Mouse (Mus musculus): Measurements from ENCODE around the gene Tmem169.
"Not testable (repeated sequence)": the region's sequence is repeated elsewhere in the genome, so short reads cannot be mapped to it uniquely, and the experiment has no call there.

Tmem169 gene

DNA sequence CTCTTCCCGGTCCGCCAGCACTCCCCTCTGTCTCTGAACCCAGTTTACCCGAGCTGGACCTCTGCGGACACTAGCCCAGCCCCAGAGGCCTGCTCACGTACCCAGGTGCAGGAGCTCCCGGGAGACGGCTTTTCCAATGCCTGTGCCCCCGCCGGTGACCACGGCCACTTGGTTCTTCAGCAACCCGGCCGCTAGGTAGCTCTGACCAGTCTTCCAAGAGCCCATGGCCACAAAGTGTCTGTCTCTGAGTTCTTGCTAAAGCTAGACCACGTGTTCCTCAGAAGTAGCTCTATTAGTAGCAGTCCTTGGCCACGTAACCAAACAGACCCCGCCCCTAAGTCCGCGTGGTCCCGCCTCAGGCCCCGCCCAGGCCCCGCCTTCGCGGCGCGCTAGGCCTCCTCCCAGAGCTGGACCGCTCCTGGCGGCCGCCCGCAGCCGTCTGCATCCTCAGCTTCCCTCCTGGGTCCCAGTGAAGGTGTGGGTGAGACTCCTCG, at the start of gene Tmem169, which contains the start of gene Pecr:
Gene Tmem169 (plus strand): TSS at position 378 of the 494 bp plus-strand sequence.
Gene Pecr (minus strand): TSS at position 323 of the 494 bp plus-strand sequence.
- DNase-seq (ENCODE audit: low spot score in 2 of 2): peak; percentile 94 to 95

DNA sequence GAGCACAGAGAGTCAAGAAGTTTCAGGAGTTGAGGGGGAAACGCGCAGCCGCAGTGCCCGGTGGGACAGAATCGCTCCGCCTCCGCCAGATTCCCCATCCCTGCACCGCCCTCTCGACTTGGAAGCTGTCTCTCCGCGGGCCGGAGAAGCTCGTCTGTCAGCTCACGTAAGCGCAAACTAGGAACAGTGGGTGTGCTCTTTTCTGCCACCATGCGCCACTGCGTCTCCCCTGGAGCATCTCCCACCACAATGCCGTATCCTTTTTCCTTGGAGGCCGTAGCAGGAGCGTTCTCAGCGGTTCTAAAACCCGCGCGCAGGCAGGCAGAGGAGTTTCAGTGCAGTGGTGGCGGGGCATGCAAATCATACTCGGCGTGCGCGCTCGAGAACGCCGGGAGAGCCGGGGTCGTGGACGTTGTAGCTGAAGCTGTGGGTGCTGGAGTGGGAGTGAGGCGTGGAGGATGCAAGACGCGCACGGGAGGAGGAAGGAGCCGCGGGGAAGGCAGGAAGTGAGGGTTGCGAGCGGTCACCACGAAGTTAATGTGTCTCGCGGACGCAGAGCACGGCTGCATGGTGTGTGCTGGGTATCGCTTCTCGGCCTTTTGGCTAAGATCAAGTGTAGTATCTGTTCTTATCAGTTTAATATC, 47.7 kb upstream of the Tmem169 start:
- DNase-seq (ENCODE audit: low spot score in 2 of 2): peak; percentile 68 to 74

DNA sequence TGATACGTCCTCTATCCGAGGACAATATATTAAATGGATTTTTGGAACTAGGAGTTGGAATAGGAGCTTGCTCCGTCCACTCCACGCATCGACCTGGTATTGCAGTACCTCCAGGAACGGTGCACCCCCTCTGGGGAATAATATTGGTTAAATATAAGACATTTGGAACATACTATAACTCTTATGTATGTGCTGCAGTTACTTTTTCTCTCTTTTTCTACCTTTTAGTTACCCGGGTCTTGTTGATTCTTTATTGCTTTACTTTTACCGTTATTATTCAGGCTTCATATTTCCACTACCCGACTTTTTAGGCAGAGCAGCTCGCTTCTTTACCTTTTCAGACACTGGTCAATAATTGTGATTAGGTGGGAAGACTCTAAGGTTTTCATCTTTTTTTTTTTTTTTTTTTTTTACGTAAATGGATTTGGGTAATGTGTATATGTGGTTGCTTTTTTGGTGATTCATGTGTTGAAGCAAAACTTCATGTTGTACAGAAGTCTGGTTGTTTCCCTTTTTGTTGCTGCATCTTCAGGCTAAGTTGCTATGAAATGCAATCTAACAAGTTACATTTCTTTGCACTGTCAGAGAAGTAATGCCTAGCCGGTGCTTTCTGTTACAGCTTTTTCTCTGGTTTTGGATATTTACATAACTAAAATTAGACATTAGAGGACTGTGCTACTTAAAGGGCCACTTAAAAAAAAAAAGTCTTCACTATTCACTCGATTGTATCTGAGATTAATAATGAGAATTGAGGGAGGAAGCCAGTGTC, 47.0 kb upstream of the Tmem169 start:
- peak in 1 of 2 experiments; percentile 33 for DNase-seq (ENCODE audit: low spot score in 2 of 2)

DNA sequence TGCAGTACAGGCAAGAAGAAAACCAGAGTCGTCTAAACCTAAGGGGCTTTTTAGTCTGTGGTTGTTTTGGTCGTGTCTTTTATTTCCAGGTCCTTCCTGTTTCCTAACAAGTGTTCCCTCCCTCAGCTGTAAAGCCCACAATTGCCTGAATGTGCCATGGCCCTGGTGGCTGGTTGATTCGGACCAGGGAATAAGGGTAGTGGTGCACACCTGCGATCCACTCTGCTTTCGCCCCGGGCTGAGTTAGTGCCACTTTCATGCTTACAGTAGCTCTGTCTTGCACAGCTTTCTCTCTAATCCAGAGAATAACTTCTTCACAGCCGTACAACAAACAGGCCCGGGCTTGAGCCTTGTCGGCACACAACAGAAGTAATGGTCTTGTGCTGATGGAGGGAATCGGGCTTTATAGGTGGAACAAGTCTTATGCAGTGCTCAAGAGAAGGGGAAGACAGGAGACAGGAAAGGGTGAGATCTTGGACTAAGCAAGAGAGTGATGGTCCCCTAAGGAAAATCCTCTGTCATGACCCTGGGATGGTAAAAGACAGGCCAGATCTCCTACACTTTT, 46.1 kb upstream of the Tmem169 start:
- DNase-seq (ENCODE audit: low spot score in 2 of 2): no peak

DNA sequence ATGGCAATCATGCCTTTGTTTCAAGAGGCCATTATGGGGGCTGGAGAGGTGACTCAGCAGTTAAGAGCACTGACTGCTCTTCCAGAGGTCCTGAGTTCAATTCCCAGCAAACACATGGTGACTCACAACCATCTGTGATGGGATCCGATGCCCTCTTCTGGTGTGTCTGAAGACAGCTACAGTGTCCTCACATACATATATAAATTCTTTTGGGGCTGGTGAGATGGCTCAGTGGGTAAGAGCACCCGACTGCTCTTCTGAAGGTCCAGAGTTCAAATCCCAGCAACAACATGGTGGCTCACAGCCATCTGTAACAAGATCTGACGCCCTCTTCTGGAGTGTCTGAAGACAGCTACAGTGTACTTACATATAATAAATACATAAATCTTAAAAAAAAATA, 45.1 kb upstream of the Tmem169 start:
- DNase-seq (ENCODE audit: low spot score in 2 of 2): not testable (repeated sequence)

DNA sequence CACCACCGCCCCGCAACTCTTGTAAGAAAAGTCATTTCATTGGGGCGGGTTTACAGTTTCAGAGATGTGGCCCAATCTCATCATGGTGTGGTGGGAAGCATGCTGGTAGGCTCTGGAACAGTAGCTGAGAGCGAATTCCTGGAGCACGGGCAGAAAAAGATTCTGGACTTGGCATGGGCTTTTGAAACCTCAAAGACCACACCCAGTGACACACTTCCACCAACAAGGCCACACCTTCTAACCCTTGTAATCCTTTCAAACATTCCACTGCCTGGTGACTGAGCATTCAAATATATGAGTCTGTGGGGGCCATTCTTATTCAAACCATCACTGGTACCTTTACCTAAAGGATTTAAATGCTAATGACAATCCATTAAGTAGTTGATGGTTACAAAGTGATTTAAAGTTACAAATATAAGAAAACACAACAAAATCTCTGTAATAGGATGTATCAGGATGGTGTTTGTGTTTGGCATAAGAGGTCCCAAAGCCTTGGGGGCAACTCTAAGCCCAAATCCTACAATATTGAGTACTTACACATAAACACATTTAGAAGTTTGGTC, 41.5 kb upstream of the Tmem169 start:
- no peak for DNase-seq (ENCODE audit: low spot score in 2 of 2)

DNA sequence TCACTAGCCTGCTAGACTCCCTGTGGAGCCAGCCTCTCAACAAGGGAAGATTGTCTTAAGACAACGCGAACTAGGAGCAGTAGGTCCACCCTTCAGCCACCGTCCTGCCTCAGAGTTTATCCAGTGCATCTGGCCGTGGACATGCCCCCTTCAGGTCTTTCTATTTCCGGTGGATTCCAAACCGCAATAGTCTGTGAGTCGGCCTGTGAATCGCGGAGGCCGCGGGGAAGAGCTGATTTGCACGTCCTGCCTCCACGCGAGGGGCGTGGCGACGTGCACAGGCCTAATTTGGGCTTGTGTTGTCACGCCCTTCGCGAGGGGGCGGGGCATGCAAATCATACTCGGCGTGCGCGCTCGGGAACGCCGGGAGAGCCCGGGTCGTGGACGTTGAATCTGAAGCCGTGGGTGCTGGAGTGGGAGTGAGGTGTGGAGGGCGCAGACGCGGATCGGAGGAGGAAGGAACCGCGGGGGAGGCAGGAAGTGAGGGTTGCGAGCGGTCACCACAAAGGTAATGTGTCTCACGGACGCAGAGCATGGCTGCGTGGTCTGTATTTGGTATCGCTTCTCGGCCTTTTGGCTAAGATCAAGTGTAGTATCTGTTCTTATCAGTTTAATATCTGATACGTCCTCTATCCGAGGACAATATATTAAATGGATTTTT, 40.4 kb upstream of the Tmem169 start:
- peak; percentile 94 to 96 for DNase-seq (ENCODE audit: low spot score in 2 of 2)

DNA sequence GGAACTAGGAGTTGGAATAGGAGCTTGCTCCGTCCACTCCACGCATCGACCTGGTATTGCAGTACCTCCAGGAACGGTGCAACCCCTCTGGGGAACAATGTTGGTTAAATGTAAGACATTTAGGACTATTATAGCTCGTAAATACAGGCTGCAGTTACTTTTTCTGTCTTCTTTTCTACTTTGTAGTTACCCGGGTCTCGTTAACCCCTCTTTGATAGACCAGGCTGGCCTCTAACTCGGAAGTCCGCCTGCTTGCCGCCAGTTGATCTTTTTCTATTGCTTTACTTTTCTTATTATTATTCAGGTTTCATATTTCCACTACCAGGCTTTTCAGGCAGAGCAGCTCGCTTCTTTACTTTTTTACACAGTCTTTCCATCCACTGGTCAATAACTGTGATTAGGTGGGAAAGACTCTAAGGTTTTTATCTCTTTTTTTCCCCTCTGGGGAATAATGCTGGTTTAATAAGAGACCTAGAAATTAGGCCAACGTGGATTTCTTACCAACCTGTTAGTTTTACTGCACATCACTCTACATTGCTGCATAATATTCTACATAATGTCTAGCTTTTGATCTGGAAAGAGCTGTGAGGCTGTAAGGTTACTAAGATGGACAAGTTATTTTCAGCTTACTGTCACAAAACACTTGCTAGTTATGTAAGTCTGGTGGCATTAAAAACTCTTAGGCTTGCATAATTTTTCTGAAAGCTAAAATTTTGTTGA, 39.7 kb upstream of the Tmem169 start:
- no peak for DNase-seq (ENCODE audit: low spot score in 2 of 2)

DNA sequence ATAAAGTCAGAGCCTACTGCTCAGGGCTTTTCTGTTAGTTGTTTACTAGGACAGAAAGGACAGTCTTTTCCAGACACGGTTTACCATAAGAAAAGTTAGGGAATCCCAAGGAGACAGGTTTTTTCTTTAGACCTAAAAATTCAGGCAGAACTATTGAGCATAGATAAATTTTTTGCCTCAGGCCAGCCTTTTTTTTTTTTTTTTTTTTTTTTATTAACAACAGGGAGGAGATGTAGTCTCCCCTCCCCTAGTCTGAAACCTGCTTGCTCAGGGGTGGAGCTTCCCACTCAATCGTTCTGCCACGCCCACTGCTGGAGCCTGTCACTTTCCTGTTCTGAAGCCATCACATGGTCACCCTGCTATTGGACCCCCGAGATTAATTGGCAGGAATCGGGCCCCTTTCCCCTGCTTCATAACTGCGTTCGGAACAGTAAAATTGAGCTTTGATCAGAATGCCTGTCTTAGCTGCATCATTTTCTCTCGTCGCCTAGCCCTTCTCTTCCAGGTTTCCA, 35.9 kb upstream of the Tmem169 start:
- DNase-seq (ENCODE audit: low spot score in 2 of 2): not testable (repeated sequence)

DNA sequence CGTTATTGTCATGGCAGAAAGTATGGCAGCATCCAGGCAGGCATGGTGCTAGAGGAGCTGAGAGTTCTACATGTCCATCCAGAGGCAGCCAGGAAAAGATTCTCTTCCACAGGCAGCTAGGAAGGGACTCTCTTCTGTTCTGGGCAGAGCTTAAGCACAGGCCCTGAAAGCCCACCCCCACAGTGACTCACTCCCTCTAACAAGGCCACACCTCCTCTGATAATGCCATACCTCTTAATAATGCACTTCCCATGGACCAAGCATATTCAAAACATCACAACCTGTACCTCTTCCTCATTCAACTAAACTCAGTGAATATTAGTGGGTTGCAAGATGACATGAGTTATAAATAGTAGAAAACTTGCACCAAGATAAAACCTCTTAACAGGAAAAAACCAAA, 32.4 kb upstream of the Tmem169 start:
- no peak for DNase-seq (ENCODE audit: low spot score in 2 of 2)

DNA sequence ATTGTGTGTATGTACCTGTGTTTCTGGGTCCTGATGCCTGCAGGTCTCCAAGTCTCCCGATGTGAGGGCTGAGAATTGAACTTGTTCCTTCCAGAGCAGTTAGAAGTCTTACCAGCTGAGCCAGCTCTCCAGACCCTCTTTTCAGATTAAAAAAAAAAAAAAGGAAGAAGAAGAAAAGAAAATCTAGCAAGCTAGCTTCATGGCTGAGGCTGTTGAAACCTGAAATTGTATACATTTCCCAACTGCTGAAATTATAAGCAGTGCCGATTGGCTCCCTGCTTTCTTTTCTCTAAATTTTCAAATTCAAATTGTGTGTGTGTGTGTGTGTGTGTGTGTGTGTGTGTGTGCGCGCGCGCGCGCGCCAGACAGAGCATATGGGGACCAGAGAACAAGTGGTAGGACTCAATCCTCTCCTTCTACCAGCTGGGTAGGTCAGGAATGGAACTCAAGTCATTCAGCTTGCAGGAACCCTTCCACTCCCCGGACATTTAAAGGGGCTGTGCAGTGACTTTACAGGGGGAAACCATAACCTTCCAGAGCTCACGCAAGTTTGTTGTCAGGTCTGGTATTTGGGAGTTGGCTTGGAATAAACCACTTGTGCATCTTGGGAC, 30.2 kb upstream of the Tmem169 start:
- peak in 1 of 2 experiments; percentile 3 for DNase-seq (ENCODE audit: low spot score in 2 of 2)

DNA sequence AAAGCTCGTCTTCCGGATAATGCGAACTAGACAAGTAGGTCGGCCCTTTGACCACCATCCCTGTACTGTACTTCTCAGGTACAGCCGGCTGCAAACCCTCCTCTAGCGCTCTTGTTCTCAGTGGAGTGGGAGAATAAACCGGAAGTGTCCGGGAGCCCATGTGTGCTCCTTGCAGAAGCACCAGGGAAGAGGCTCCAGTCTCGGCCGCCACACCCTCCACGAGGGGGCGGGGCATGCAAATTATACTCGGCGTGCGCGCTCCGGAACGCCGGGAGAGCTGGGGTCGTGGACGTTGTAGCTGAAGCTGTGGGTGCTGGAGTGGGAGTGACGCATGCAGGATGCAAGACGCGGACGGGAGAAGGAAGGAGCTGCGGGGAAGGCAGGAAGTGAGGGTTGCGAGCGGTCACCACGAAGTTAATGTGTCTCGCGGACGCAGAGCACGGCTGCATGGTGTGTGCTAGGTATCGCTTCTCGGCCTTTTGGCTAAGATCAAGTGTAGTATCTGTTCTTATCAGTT, 29.6 kb upstream of the Tmem169 start:
- peak; percentile 85 to 87 for DNase-seq (ENCODE audit: low spot score in 2 of 2)

DNA sequence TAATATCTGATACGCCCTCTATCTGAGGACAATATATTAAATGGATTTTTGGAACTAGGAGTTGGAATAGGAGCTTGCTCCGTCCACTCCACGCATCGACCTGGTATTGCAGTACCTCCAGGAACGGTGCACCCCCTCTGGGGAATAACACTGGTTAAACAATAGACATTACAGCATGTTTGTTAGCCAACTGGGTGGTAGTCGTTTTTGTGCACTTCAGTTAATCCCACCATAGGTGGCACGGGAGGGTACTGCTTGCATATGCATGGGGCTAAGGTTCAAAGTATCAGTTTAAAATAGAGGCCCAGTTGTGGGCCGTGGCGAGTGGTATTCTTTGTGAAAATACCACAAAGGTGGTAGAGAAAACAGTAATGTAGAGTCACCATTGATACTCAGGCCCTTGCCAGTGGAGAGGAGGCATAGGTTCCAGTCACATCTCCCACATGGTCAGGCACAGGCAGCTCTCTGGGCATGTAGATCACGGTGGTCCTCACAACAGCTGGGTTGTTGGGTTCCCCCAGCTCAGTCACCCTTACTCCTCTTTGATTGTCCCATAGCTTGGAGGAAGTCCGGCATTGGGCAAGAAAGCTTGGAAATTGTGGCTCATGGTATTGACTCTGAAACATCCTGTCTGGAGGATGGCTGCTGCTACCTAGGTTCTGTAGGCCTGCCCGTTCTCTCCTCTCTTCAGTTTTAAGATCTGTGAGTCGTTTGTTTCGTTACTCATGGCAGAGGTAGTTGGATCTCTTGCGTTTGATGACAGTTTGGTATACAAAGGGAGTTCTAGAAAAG, 28.9 kb upstream of the Tmem169 start:
- DNase-seq (ENCODE audit: low spot score in 2 of 2): peak in 1 of 2 experiments; percentile 47

DNA sequence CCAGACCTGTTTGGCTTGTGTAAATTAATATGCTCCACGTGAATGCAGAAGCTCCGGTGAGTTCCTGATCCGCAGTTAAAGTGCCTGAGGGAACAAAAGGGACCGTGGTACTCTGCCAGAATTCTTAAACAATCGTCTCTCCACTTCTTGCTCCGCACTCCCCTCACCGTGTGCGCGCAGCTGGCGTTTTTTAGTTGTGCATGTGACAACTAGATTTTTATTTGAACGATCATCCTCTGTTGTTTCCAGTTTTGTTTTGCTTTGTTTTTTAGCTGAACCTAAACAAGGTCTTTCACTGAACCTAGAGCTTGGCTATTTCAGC, 28.4 kb upstream of the Tmem169 start:
- DNase-seq (ENCODE audit: low spot score in 2 of 2): no peak

DNA sequence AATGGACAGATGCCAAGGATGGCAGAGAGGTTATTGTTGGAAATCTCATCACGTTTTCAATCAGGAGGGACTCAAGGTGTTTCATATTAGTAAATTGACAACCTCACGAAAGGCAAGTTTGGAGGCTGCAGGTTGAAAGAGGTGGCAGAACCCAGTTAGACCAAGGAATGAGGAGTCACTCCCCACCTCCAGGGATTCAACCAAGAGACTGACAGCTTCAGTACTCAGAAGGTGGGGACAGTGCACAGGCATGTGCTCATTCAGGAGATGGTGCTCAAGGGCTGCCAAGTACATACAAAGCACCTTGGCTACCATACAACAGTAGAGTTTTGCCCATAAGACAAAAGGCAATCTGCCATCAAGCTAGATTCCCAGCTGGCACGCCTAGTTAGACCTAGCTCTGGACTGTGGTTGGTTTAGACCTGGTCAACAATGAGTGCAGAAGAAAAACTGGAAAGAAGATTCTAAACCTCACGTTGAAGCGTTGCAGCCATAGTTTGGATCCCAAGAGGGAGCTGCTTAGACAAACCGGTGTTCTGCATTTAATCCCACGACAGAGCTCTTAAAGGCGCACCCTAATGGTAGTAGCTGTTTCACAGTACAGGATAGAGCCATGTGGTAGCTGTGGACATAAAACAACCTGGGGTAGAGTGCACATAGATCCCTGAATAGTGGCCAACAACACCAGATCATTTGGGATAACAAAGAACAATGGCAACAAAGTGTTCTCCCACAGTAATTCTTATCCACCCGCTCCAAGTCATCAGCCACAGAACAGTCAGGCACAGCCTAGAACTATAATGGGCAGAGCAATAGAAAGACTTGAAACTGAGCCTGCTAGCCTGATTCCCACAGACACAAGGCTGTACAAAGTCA, 27.6 kb upstream of the Tmem169 start:
- DNase-seq (ENCODE audit: low spot score in 2 of 2): no peak

DNA sequence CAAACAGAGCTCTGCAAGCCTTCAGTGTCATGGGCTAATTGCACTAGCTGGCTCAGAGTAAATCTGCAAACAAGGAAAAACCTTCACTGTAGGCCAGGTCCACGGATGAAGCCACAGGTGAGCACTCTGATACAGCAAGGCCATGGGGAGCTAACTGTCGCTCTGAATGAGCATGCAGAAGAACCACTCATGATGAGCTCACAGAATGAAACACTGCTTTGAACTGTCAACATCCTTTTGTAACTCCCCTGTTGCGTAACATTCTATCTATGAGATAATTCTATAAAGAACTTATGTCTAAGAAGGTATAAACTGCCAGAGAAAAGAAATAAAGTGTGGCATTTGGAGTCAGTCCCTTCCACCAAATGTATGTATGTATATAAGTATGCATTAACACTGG, 21.1 kb upstream of the Tmem169 start:
- DNase-seq (ENCODE audit: low spot score in 2 of 2): no peak

DNA sequence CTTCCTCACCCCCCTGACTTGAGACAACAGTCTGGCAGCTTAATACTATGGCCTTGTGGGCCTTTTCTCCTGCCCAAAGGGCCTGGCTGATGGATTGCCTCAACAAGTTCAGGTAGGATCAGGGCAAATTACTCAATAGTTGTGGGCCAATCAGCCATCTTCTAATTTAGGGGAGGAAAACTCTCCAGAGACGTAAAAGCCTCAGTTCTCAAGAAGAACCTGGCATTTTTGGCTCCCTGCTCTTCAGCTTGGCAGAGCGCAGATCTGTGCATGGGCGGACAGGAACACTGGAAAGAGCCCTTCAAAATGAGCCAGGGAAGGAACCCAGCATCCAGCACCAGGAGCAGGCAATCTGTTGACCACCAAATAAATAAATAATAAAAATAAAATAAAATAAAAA, 6.1 kb upstream of the Tmem169 start:
- peak in 1 of 2 experiments; percentile 23 for DNase-seq (ENCODE audit: low spot score in 2 of 2)

DNA sequence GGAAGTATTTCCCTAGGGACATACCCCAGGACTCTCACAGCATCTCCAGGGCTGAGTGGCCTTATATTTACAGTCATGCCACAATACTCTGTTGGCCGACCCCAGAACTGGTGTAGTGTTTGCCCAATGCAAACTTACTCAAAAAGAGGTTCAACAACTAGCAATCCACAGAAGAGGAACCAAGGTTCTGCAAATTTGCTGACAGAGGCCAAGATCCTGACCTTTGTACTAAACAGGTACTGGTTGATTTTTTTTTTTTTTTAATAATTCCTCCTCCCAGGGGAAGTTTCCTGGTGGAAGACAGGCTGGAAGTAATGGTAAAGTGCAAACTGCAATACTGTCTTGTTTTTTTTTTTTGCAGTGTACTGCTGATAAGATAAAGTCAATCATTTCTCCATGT, 1.6 kb upstream of the Tmem169 start:
- no peak for DNase-seq (ENCODE audit: low spot score in 2 of 2)

DNA sequence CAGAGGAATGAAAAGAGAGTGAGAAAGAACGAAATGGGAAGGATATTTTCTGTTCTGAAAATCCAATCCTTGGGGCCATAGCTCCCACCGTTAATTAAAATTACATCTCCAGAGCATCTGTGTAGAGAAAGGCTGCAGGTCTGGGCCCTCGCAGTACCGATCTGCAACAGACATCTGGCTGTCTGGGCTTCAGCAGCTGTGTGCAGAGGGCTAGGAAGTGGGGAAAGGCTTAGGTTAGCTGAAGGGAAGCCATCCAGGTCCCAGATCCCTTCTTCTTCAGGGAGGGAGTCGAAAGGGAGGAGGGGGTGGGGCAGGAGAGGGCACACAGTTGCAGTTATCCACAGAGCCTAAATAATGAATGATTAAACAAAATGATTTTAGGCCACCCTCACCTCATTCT, 370 bp downstream of the Tmem169 start:
- no peak for DNase-seq (ENCODE audit: low spot score in 2 of 2)

Data from urinary bladder, postnatal 36 days (tissue).